Mouse (Mus musculus): Measurements from ENCODE around the gene Txnrd2. TPM values are rescaled to one million over a fixed set of nuclear protein-coding genes. Genes with fewer than 3 reads are reported as not detected.
A peak's percentile ranks its signal among the peaks of the same experiment; 100 is the strongest.

Txnrd2 gene
- total and polyA plus RNA-seq, 3 experiments: 14.6 to 24.1 (median 22.0) TPM

GRCm38 (mm10) chr16:18497865-18498515 is 71.8 kb downstream of the Txnrd2 start:
- H3K9me3 ChIP-seq (replicated peaks; ENCODE audit: low read length): no peaks in the 10 kb centered on the region
- H3K9ac ChIP-seq (ENCODE audit: insufficient read depth, low read depth): peak overlapping the region; percentile 67
- peak overlapping the region; percentile 82 to 91 (median 87) for H3K4me3 ChIP-seq (replicated peaks in 1 of 3; ENCODE audit: low read depth in 2 of 3, low read length in 2 of 3, poor library complexity in 1 of 3)
- H3K4me1 ChIP-seq (ENCODE audit: control insufficient read depth in 1 of 2, insufficient read depth in 2 of 2): peaks cover 9 to 37% of the 10 kb centered on the region in 2 experiments
- dilution Hi-C loops (cut with MboI; ENCODE audit: extremely low pct_ligation_motif_present, extremely low pct_unique_long_range_greater_than_20kb, low sequenced_read_pairs): no loop called here
- peaks cover 12% of the 10 kb centered on the region for H3K79me2 ChIP-seq (replicated peaks; ENCODE audit: control insufficient read depth, extremely low read depth, insufficient read depth, poor library complexity, severe bottlenecking)
- in situ Hi-C loops (cut with MboI; ENCODE audit: low pct_ligation_motif_present, low pct_unique_long_range_greater_than_20kb, low sequenced_read_pairs): no loop called here
- TF ChIP-seq TBP (conservative IDR thresholded peaks at IDR 0.05; ENCODE audit: low read depth, low read length) (peak; percentile 32; the same call in 1 of the 2 replicates), UBTF (IDR thresholded peaks at IDR 0.05; ENCODE audit: low read depth, low read length) (no peak), EP300 (IDR thresholded peaks at IDR 0.05; ENCODE audit: low read length) (0 out of 2 replicates have a peak, but pooled peaks have one; percentile 31), SMC3 (IDR thresholded peaks at IDR 0.05; ENCODE audit: low read depth, low read length) (no peak), GABPA (IDR thresholded peaks at IDR 0.05; ENCODE audit: insufficient replicate concordance, low read depth, low read length) (no peak), E2F4 (IDR thresholded peaks at IDR 0.05; ENCODE audit: insufficient replicate concordance, low read depth, low read length) (no peak), RCOR1 (conservative IDR thresholded peaks at IDR 0.05; ENCODE audit: low read depth, low read length) (no peak), BHLHE40 (IDR thresholded peaks at IDR 0.05; ENCODE audit: low read depth, low read length) (no peak), MEF2A (IDR thresholded peaks at IDR 0.05; ENCODE audit: borderline replicate concordance, low read depth, low read length) (no peak), ZMIZ1 (IDR thresholded peaks at IDR 0.05; ENCODE audit: low read depth, low read length) (no peak), POLR2A (IDR thresholded peaks at IDR 0.05; ENCODE audit: low read depth, low read length) (no peak), USF1 (IDR thresholded peaks at IDR 0.05; ENCODE audit: low read depth, low read length) (no peak), ZNF384 (IDR thresholded peaks at IDR 0.05; ENCODE audit: low read depth, low read length) (0 out of 2 replicates have a peak, but pooled peaks have one; percentile 26), IRF4 (IDR thresholded peaks at IDR 0.05; ENCODE audit: low read depth, low read length) (no peak), JUND (conservative IDR thresholded peaks at IDR 0.05; ENCODE audit: low read depth, low read length) (no peak), CHD2 (IDR thresholded peaks at IDR 0.05; ENCODE audit: low read length) (no peak), RAD21 (IDR thresholded peaks at IDR 0.05; ENCODE audit: low read depth, low read length) (no peak), MAFK (IDR thresholded peaks at IDR 0.05; ENCODE audit: insufficient replicate concordance, low read length) (0 out of 2 replicates have a peak, but pooled peaks have one; percentile 34), ELF1 (IDR thresholded peaks at IDR 0.05; ENCODE audit: low read depth, low read length) (no peak; the same call in 1 of the 2 replicates), SIN3A (IDR thresholded peaks at IDR 0.05; ENCODE audit: low read length) (no peak; the same call in 1 of the 2 replicates), JUN (IDR thresholded peaks at IDR 0.05; ENCODE audit: insufficient read depth, low read depth, low read length) (no peak), ZC3H11A (IDR thresholded peaks at IDR 0.05; ENCODE audit: low read depth, low read length) (no peak), ETS1 (conservative IDR thresholded peaks at IDR 0.05; ENCODE audit: low read depth, low read length) (peak; percentile 44), POLR2AphosphoS2 (IDR thresholded peaks at IDR 0.05; ENCODE audit: low read depth, low read length) (no peak), TCF12 (IDR thresholded peaks at IDR 0.05; ENCODE audit: low read depth, low read length) (no peak), MAZ (IDR thresholded peaks at IDR 0.05; ENCODE audit: low read depth, low read length) (no peak)
- H3K4me2 ChIP-seq (ENCODE audit: insufficient read depth, low read depth, poor library complexity, severe bottlenecking): peak overlapping the region; percentile 48
- peaks cover 15 to 27% of the 10 kb centered on the region in 2 experiments for H3K36me3 ChIP-seq (replicated peaks in 1 of 2; ENCODE audit: control insufficient read depth in 1 of 2, insufficient read depth in 1 of 2, low read length in 1 of 2)
- peak overlapping the region; percentile 73 for H3K27ac ChIP-seq (ENCODE audit: insufficient read depth, low read depth)
- H3K27me3 ChIP-seq (replicated peaks): no peaks in the 10 kb centered on the region
- no peak for DNase-seq (ENCODE audit: extremely low read depth)
